Mouse (Mus musculus) cerebellum, adult 9-10 months (tissue): Measurements from ENCODE around the gene Hcrtr1.

Experiments used
- DNase-seq: peaks from one replicate; pipeline ENCODE4 v3.0.0; 2022

The Hcrtr1 gene

GRCm38 (mm10) chr4:130139214-130139492 is at the start of gene Hcrtr1:
Hcrtr1 (minus strand) TSS chr4:130139359.
- DNase-seq = no peak

GRCm38 (mm10) chr4:130188806-130189297 is 49.7 kb upstream of the Hcrtr1 start:
- DNase-seq = peak; percentile 80

GRCm38 (mm10) chr4:130186891-130187290 is 47.7 kb upstream of the Hcrtr1 start:
- no peak for DNase-seq

- DNase-seq = no peak
Observed at GRCm38 (mm10) chr4:130186450-130186849, 47.3 kb upstream of the Hcrtr1 start.

- no peak for DNase-seq
Observed at GRCm38 (mm10) chr4:130183879-130184278, 44.7 kb upstream of the Hcrtr1 start.

- no peak for DNase-seq
Observed at GRCm38 (mm10) chr4:130183023-130183422, 43.9 kb upstream of the Hcrtr1 start.

- DNase-seq = no peak
Observed at GRCm38 (mm10) chr4:130181886-130182285, 42.7 kb upstream of the Hcrtr1 start.

- DNase-seq = no peak
Observed at GRCm38 (mm10) chr4:130180909-130181602, 41.9 kb upstream of the Hcrtr1 start.

GRCm38 (mm10) chr4:130179876-130180275 is 40.7 kb upstream of the Hcrtr1 start:
- no peak for DNase-seq

GRCm38 (mm10) chr4:130177536-130177935 is 38.4 kb upstream of the Hcrtr1 start:
- no peak for DNase-seq

- DNase-seq = no peak
Observed at GRCm38 (mm10) chr4:130177087-130177486, 37.9 kb upstream of the Hcrtr1 start.

- no peak for DNase-seq
Observed at GRCm38 (mm10) chr4:130176156-130176720, 37.1 kb upstream of the Hcrtr1 start.

- DNase-seq = no peak
Observed at GRCm38 (mm10) chr4:130175072-130175711, 36.0 kb upstream of the Hcrtr1 start, which contains the start of gene Tinagl1. Tinagl1 (minus strand) TSS chr4:130175122.

GRCm38 (mm10) chr4:130174335-130175031 is 35.3 kb upstream of the Hcrtr1 start:
- DNase-seq = no peak

GRCm38 (mm10) chr4:130173911-130174311 is 34.8 kb upstream of the Hcrtr1 start:
- DNase-seq = peak; percentile 17

GRCm38 (mm10) chr4:130173060-130173822 is 34.1 kb upstream of the Hcrtr1 start:
- no peak for DNase-seq

GRCm38 (mm10) chr4:130171951-130172765 is 33.0 kb upstream of the Hcrtr1 start:
- no peak for DNase-seq

- DNase-seq = no peak
Observed at GRCm38 (mm10) chr4:130170362-130170761, 31.2 kb upstream of the Hcrtr1 start.

GRCm38 (mm10) chr4:130169411-130169971 is 30.3 kb upstream of the Hcrtr1 start:
- DNase-seq = no peak

- no peak for DNase-seq
Observed at GRCm38 (mm10) chr4:130168280-130169183, 29.4 kb upstream of the Hcrtr1 start.
